Comparison of ENCODE assay signal across 9 mouse cellular contexts in the genomic region with DNA sequence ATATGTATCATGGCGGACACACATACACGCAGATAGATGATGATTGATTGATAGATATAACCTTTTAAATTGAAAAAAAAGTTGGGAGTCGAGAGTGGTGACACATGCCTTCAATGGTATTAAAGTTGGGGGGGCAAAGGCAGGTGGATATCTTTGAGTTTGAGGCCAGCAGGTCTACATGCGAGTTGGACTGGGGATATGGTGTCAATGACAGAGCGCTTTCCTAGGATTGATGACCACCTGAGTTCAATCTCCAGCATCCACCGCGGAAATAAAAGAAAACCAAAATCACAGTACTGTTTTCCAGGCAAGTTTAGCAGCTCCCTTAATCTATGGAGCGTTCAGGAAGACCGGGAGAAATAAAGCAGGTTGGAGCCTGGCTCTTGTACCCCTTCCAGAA. TPM values are rescaled to one million over a fixed set of nuclear protein-coding genes. Genes with fewer than 3 reads are reported as not detected.
DNase-seq lines count a peak whose midpoint lies in the region; ATAC-seq lines count a peak whose summit lies in the region.
"Had no signal": no experiment of that assay in that cellular context is flagged by ENCODE, and none has a peak within 500 bp of the region (broad histone marks: within the 10 kb centered on the region; RNA-seq: fewer than 3 reads in every experiment).

No protein-coding gene starts in this region.

- H3K4me3 ChIP-seq in neural tube, embryonic 11.5 days (ENCODE audit: low read depth, low read length) = peak overlapping the region; percentile 73
- H3K4me3 ChIP-seq in limb, embryonic 13.5 days = peak overlapping the region; percentile 67
- peak overlapping the region; percentile 70 for H3K4me3 ChIP-seq in stomach, embryonic 14.5 days (ENCODE audit: low read depth, low read length)

- H3K27ac ChIP-seq in neural tube, embryonic 11.5 days (ENCODE audit: low read depth, low read length) = no peak overlapping the region
- no peak overlapping the region for H3K27ac ChIP-seq in limb, embryonic 13.5 days
- no peak overlapping the region for H3K27ac ChIP-seq in stomach, embryonic 14.5 days (ENCODE audit: low read length)

- H3K27me3 ChIP-seq in neural tube, embryonic 11.5 days (ENCODE audit: control insufficient read depth, insufficient read depth, low read length) = no peaks in the 10 kb centered on the region
- H3K27me3 ChIP-seq in limb, embryonic 13.5 days = no peaks in the 10 kb centered on the region
- no peaks in the 10 kb centered on the region for H3K27me3 ChIP-seq in stomach, embryonic 14.5 days (ENCODE audit: control insufficient read depth, insufficient read depth, low read length)

- H3K4me2 ChIP-seq in neural tube, embryonic 11.5 days (ENCODE audit: low read depth) = peak overlapping the region; percentile 76
- H3K4me2 ChIP-seq in limb, embryonic 13.5 days (replicated peaks) = peak overlapping the region; percentile 77
- peak overlapping the region; percentile 67 for H3K4me2 ChIP-seq in stomach, embryonic 14.5 days (replicated peaks; ENCODE audit: low read depth, low read length)

- WGBS in neural tube, embryonic 11.5 days = 45% methylated on average over 9 of the region's 9 CpGs
- 39% methylated on average over 9 of the region's 9 CpGs for WGBS in limb, embryonic 13.5 days
- WGBS in stomach, embryonic 14.5 days = 33% methylated on average over 9 of the region's 9 CpGs

- no peaks in the 10 kb centered on the region for H3K9me3 ChIP-seq in neural tube, embryonic 11.5 days (ENCODE audit: control insufficient read depth, low read length)
- H3K9me3 ChIP-seq in limb, embryonic 13.5 days = 0 out of 2 replicates have a peak, but pooled peaks cover 4% of the 10 kb centered on the region
- no peaks in the 10 kb centered on the region for H3K9me3 ChIP-seq in stomach, embryonic 14.5 days (ENCODE audit: control insufficient read depth, low read depth, low read length)

- H3K9ac ChIP-seq in neural tube, embryonic 11.5 days (ENCODE audit: low read length) = peak overlapping the region; percentile 32; the same call in 1 of the 2 replicates
- H3K9ac ChIP-seq in limb, embryonic 13.5 days = 0 out of 2 replicates have a peak overlapping the region, but pooled peaks have one; percentile 35
- H3K9ac ChIP-seq in stomach, embryonic 14.5 days (replicated peaks; ENCODE audit: low read depth, low read length) = no peak overlapping the region

- no peaks in the 10 kb centered on the region for H3K36me3 ChIP-seq in neural tube, embryonic 11.5 days (ENCODE audit: control insufficient read depth, insufficient read depth, low read length)
- H3K36me3 ChIP-seq in limb, embryonic 13.5 days = peaks cover 20% of the 10 kb centered on the region
- H3K36me3 ChIP-seq in stomach, embryonic 14.5 days (ENCODE audit: control insufficient read depth, insufficient read depth, low read length) = peaks cover 2% of the 10 kb centered on the region; the same call in 1 of the 2 replicates

- DNase-seq in cerebellum, adult 9-10 months = peak; percentile 48
- DNase-seq in cerebellum, postnatal 25 days = no peak
- DNase-seq in neural tube, embryonic 11.5 days (ENCODE audit: low spot score) = no peak
- no peak for DNase-seq in neural tube, embryonic 10.5 days (ENCODE audit: extremely low spot score, low spot score)
- no peak for DNase-seq in cerebellum, adult 11 months
- DNase-seq in layer of hippocampus, postnatal 10 days (ENCODE audit: low spot score in 2 of 2) = no peak

- peaks cover 2% of the 10 kb centered on the region; the same call in 1 of the 2 replicates for H3K4me1 ChIP-seq in neural tube, embryonic 11.5 days (ENCODE audit: control insufficient read depth, insufficient read depth, low read length)
- peaks cover 15% of the 10 kb centered on the region; the same call in 1 of the 2 replicates for H3K4me1 ChIP-seq in limb, embryonic 13.5 days
- peaks cover 4% of the 10 kb centered on the region; the same call in 1 of the 2 replicates for H3K4me1 ChIP-seq in stomach, embryonic 14.5 days (ENCODE audit: control insufficient read depth, insufficient read depth, low read length)

- ATAC-seq in neural tube, embryonic 11.5 days (ENCODE audit: insufficient read depth, low FRiP score, low TSS enrichment) = peak; percentile 31; the same call in 1 of the 2 replicates
- 0 out of 2 replicates have a peak, but pooled peaks have one; percentile 25 for ATAC-seq in limb, embryonic 13.5 days (ENCODE audit: low FRiP score, low read depth)
- ATAC-seq in stomach, embryonic 14.5 days (ENCODE audit: insufficient number of reproducible peaks, insufficient read depth, low FRiP score, low read depth) = no peak

RNA-seq across cellular contexts. Expression of a gene that starts 0.4 kb away (rescaled TPM):
- polyA plus RNA-seq in neural tube, embryonic 11.5 days (2014; fragmentation: Nextera tagmentation; extraction: Ambion mirVana) = 97.4 and 110 TPM in 2 replicates
- polyA plus RNA-seq in limb, embryonic 13.5 days (2015; fragmentation: Nextera tagmentation; extraction: Ambion mirVana) = 60.4 and 65.8 TPM in 2 replicates
- polyA plus RNA-seq in stomach, embryonic 14.5 days (2014; fragmentation: Nextera tagmentation; extraction: Ambion mirVana) = 65.9 and 75.1 TPM in 2 replicates
- total RNA-seq in layer of hippocampus, postnatal 10 days (2021) = 10 to 100 TPM; 68.9 to 70.8 TPM

RNA-seq across cellular contexts. Expression of a gene that starts 24.6 kb away (rescaled TPM):
- 51.6 and 53.3 TPM in 2 replicates for polyA plus RNA-seq in neural tube, embryonic 11.5 days (2014; fragmentation: Nextera tagmentation; extraction: Ambion mirVana)
- 136 and 141 TPM in 2 replicates for polyA plus RNA-seq in limb, embryonic 13.5 days (2015; fragmentation: Nextera tagmentation; extraction: Ambion mirVana)
- 11.7 and 12.2 TPM in 2 replicates for polyA plus RNA-seq in stomach, embryonic 14.5 days (2014; fragmentation: Nextera tagmentation; extraction: Ambion mirVana)
- total RNA-seq in layer of hippocampus, postnatal 10 days (2021) = 10 to 100 TPM; 19.0 to 20.7 TPM
- total RNA-seq: hematopoietic stem cell, adult 5-6 weeks had no signal

RNA-seq across cellular contexts. Expression of a gene that starts 45.5 kb away (rescaled TPM):
- polyA plus RNA-seq in neural tube, embryonic 11.5 days (2014; fragmentation: Nextera tagmentation; extraction: Ambion mirVana) = 285 and 320 TPM in 2 replicates
- 263 and 274 TPM in 2 replicates for polyA plus RNA-seq in limb, embryonic 13.5 days (2015; fragmentation: Nextera tagmentation; extraction: Ambion mirVana)
- polyA plus RNA-seq in stomach, embryonic 14.5 days (2014; fragmentation: Nextera tagmentation; extraction: Ambion mirVana) = 283 and 304 TPM in 2 replicates
- total RNA-seq in layer of hippocampus, postnatal 10 days (2021) = 100 to 1,000 TPM; 196 to 209 TPM

RNA-seq across cellular contexts. Expression of a gene that starts 58.8 kb away (rescaled TPM):
- polyA plus RNA-seq in neural tube, embryonic 11.5 days (2014; fragmentation: Nextera tagmentation; extraction: Ambion mirVana) = not detected in 2 replicates
- 0.10 and 0.20 TPM in 2 replicates for polyA plus RNA-seq in limb, embryonic 13.5 days (2015; fragmentation: Nextera tagmentation; extraction: Ambion mirVana)
- polyA plus RNA-seq in stomach, embryonic 14.5 days (2014; fragmentation: Nextera tagmentation; extraction: Ambion mirVana) = 6.7 TPM in 2 replicates
- total RNA-seq in layer of hippocampus, postnatal 10 days (2021) = not detected
